Mouse (Mus musculus): ENCODE data around the gene Dnph1.

Dnph1 gene

DNA sequence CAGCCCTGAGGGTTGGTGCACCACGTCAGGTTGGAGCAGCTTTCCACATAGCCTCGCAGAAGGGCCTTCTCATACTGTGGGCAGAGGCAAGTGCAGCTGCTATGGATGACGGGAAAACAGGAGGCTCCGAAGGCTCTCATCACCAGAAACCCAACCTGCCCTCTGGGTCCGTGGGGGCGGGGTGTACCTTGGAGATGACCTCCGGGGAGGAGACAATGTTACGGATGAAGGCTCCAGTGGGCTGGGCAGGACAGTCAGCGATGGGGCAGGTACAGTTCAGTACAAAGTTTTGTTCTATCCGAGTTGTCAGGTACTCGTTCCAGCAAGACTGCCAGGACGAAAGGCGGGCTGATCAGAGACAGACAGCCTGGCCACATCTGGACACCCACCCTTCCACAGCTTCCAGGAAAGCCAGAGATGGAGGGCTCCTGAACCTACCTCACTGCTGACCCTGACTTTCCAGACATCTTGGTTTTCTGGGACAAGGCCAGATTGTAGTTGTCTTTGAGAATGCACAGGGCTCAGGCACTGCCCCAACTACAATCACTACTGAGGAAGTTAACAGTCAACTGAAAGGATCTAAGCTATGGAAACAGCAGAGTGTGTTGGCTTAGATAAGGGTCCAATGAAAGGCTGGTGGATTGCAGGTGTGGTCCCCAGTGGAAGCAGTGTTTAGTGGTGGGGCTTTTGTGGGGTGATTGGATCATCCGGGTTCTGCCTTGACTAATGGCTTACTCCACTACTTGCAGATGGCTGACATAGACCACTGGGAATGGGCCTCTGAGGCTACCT, 7.5 kb downstream of the Dnph1 start:
- no peak for DNase-seq

DNA sequence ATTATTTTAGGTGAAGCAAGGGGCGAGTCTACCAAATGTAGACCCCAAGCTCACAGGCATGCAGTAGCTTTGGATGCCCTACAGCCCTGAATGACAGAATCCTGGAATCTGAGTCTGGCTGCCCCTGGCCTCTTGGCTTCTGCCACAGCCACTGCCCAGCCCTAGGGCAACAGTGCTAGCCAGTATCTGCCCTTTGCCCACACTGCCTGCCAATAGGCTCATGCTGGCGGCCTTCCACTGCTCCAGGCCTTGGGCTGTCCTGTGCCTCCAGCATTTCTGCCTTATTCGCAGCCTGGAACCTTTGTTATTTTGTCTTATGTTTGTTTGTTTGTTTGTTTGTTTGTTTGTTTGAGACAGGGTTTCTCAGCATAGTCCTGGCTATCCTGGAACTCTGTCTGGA, 9.1 kb downstream of the Dnph1 start:
- DNase-seq, result no peak

DNA sequence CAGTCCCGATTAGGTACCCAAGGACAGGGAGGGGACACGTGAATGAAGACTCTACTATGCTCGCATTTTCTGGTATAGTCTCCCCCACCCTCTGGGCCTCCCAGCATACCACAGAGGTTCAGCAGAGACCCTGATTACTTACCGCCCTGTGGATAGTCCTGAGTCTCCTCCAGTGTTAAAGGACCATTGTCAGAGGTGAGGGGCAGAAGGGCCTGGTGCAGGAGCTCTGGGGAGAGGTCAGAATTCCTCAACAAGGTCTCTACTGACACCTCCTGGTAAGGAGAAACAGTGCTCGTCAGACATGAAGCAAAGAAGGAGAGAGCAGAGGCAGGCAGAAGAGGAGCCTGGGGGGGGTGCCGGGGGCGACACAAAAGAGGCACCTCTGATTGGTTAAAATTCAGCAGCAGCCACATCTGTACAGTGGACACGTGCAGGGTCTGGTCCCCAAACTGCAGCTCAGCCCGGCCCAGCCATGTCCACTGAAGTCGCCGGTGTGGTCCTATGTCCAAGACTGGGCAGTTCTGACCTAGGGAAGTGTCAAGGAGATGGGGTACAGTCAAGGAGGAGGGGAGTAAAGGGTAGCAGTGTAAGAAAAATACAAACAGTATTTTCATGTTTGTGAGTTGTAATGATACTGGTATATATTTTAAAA, 14.7 kb downstream of the Dnph1 start:
- no peak for DNase-seq

DNA sequence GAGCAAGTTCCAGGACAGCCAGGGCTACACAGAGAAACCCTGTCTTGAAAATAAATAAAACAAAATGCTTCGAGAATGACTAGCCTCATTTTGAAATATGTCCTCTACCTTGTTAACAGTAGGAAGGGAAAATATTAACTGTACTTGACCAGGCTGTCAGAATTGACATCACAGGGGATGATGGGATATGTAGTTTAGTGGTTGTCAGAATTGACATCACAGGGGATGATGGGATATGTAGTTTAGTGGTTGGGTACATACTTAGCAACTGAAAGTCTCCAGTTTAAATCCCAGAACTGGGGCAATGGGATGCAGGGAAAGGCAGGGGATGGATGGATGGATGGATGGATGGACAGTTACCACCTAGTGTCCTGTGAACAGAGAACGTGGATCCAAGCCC, 16.8 kb downstream of the Dnph1 start:
- no peak for DNase-seq

DNA sequence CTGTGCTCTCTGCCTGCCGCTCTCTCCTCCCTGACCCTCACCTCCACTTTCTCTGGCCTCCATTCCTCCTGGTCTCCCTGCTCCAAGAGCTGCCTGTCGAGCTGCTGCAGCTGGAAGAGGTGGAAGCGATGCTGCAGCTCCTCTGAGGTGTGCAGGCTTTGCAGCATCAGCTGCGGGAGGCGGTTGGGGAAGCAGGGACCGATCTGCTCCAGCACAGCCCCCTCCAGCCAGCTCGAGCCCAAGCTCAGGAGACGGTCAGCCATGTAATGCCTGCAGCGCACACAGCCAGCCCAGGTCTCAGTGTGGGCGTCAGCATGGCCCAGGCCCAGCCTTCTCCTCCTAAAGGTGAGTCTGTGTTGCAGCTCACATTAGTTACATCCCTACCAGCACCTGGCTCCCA, 23.5 kb downstream of the Dnph1 start:
- DNase-seq, result no peak

DNA sequence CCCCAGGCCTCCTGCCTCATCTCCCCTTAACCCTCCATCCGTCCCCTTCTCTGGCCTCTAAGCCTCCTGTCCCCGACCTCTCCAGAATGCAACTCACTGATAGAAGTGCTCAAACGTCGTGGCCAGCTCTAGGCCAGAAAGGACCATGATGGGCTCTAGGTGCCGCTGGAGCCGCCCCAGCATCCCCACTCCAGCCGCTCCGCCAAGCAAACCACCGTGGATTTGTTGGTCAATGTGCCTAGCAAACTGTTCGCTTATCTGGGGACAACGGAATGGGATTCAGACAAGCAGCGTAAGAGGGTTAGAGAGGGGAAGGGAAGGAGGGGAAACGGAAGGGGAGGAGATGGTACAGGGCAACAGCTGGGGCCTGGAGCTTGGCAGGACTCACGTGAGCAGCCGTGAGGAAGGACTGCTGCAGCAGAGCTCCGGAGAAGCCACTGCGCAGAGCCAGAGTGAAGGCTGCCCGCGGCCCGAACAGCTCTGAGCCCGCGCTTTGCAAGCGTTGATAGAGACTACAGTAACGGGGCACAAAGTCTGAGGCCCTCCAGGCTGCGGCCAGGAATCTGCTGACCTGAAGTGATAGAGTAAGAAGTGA, 24.0 kb downstream of the Dnph1 start:
- no peak for DNase-seq

DNA sequence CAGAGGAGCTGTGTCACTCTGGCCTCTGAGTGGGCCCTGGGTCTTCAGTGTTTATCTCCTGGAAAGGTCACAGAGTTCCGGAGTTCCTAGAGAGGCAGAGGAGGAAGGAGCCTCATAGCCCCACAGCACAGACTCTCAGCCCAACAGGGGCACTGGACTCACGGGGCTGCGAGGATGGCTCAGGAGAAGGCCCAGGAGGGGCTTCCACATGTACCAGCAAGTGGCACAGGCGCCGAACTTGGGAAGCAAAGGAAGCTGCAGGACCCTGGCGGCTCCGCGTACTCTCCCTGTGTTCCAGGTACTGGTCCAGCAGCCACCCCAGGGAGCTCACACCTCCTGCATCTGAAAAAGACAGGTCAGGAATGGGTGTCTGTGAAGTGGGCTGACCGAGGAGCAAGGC, 24.7 kb downstream of the Dnph1 start:
- no peak for DNase-seq

DNA sequence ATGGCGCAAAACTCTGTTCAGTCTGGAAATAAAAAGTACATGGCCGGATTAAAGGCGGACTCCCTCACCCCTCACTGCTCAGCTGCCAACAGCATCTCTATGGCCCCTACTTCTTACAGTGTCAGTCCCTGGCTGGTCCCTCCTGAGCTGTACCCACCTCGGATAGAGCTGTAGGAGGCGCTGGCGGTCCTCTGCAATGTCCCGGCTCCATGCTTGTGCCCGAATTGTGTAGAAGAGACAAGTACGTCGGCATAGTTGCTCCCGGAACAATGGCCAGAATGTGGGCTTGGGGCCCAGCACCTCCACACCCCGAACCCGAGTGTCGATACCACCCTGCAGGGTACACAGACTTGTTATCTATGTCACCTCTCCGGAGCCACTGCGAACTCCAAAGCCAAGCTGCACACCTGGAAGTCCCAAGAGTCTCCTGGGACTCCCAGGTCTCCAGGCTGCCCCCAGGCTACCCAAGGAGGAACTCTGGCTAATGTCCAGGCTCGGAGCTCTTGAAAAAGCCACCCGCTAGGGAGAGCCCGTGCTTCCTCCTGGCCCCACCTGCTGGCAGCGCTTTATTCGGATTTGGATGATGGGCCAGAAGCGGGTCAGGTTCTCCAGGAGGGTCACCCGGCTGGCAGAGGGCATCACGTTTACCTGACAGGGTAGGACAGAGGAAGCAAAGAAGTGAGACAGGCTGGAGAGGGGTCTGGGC, 25.6 kb downstream of the Dnph1 start:
- no peak for DNase-seq

DNA sequence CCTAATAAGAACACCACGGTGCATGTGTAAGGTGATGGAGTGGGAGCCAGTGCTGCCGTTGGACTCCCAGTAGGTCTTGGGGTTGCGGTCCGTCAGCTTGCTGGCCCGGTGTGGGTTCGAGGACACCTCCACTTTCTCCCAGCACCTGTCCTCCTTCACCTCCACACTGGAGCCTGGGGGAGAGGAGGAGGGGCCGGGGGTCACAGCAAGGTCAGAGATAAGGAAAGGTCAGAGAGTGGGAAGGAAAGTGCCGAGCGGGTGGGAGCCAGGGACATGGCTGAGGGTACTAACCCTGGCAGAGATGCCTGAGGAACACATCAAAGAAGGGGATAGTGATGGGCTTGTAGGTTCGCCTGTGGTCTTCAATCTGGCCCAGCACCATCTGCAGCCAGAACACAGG, 28.6 kb downstream of the Dnph1 start:
- DNase-seq, result no peak

DNA sequence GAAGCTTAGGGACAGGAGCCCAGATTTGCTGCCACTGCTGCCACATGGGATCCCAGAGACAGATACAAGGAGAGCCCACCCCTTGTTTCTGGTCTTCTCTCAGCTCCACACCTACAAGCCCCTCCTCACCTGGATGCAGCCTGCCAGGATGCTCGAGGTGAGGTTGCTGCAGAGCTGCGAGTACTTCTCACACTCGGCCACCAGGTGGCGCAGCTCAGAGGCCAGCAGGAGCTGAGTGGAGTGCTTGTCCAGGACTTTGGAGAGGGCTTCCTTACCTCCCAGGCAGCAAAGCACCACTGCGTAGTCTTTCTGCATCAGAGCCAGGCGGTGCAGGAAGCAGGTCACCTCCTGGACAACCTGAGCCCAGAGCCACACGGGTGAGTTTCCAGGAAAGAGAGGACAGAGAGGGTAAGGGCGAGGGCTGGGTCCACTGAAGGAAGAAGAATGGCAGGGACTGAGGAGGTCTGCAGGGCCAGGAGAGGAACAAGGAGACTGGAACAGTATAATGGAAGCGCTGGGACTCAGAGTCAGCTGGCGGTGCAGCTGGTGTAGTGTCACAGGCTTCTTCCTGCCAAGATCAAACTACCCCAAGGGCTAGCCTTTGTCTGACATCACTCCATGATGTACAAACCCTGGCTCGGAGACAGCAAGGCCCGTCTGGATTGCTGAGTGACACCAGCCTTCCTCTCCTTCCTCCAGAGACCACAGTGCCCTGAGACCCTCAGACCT, 29.2 kb downstream of the Dnph1 start:
- DNase-seq, result peak; percentile 78

DNA sequence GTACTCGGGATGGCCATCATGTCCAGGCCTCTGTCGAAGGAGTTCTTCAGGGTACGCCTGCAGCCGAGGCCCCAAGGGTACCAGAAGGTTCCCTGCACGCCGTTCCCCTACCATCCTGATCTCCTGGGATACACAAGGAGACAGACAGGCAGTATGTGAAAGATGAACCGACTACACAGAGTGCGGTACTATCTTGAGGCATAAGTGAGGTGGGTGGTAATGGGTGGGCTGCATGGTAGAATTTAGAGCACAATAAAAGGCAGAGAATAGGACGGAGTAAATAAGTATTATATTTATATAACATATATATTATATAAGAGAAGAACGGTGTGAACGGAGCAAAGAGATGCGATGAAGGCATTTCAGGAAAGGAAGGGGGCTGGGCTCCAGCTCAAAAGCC, 47.1 kb downstream of the Dnph1 start:
- no peak for DNase-seq

DNA sequence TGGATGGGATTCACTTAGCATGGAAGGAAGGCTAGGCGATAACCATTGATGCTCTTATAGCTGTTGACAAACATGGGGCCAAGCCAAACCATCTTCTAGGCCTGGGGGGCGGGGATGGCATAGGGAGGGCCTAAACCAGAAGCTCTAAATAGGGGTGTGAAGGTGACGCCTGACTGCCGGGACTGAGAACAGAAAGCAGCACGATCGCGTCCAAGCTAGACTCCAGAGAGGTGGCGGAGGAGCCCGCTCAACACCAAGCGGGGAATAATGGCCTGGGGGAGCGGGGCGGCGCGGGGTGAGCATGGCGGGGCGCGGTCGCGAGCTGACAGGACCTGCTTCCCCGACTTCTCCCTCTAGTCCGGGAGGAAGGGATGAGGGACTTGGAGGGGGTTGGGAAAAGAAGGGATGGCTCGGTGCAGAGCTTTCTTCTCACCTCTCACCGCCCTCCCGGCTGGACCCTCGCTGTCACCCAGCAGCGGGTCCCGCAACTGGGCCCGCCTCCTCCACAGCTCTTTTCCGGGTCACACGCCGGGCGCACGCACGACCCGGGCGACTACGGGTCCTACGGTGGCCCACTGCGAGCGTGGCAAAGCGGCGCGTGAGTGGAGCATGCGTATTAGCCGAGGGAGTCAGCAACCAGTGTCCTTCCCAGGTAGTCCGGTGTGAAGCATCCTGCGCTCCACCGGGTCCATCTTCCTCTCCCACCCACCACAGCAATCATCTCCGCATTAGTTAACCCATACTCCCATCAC, 49.5 kb downstream of the Dnph1 start, which contains the start of gene Cul9:
Gene Cul9 (minus strand): TSS at position 576 of the 752 bp plus-strand sequence.
- peak; percentile 94 for DNase-seq

DNA sequence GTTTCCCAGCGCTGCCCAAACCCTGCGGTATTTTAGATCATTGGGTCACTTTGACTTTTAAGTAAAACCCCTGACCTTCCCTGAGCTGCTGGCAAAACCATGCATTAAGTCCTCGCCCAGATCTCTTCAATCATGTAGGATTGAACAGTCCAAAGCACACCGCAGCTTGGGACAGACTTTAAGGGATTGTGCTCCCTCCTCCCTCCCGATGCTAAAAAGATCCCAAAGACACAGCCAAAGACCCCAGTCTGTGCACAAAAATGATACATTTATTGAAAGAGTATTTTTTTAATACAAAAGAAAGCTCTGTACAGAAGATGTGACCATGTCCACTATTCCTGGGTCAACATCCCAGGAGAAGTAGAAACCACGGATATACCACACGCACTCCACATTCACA, 50.1 kb downstream of the Dnph1 start:
- DNase-seq, result no peak

DNA sequence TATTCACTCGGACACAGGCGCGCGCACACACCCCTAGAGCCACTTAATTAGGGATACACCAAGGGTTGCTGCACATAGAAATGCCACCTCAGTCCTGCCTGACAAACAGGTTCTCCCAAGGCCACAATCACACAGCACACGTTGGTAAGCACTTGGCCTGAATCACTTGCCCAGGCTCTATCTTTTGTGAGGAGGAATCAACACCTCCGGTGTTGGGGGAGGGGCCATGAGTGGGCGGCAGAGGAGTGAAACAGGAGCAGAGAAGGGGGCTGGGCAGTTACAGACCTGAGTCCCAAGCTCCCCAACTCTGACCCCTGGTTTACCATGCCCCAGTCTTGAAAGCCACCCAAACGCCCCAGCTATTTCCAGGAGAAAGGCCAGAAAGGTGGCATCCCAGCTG, 50.5 kb downstream of the Dnph1 start:
- peak; percentile 63 for DNase-seq

DNA sequence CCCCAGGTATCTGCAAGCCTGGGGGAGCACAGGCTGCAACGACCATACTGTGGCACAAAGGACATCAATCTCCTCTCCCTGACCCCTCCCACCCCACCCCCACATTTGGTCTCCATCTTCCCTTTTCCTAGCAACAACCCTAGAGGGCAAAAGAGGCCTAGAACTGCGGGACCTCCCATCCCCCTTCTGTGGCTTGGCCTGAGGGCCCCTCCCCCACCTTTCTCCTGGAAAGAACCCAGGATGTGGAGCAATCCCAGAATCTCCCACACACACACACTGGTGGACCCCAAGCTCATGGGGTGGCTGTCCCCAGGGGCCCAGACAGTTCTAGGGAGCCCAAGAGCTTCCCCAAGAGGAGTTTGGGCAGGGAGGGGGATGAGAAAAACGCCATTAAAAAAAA, 51.4 kb downstream of the Dnph1 start:
- peak; percentile 52 for DNase-seq

DNA sequence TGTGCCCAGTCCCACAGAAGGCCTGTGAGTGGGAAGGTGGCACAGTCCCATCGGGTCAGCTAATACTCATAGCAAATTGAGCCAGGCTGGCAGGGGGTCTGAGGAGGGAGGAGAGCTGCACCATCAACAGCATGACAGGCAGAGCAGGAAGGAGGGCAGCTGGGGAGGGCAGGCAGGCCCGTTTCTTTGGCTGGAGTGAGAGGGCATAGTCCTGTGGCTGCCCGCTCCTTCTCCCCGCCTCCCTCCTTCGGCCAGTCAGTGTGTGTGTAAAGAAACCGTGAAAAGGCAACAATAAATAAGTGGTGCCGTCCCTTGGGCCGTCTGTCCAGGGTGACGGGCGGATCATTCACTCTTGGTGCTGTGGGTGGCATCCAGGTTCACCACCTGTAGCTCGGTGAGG, 52.2 kb downstream of the Dnph1 start:
- DNase-seq, result peak; percentile 60

DNA sequence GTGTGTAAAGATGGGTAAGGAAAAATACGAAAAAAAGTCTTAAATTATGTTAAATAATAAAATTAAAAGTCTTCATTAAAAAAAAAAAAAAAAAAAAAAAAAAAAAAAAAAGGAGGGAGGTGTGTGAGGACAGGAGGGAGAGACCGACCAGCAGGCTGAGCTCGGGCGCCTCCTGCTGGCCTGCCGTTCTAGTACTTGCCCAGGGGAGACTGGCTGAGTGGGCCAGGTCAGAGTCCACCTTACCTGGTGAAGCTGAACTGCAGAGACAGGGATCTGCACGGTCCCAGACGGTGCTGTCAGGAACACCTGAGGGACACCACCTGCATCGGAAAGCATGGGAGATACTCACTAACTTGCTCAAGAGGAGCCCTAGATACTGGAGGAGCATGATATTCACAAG, 52.7 kb downstream of the Dnph1 start:
- DNase-seq, result peak; percentile 59
